Mouse (Mus musculus): ENCODE data around the gene Yif1a. TPM values are rescaled to one million over a fixed set of nuclear protein-coding genes. Genes with fewer than 3 reads are reported as not detected.
A peak's percentile ranks its signal among the peaks of the same experiment; 100 is the strongest.

Gene Yif1a
- total RNA-seq (2021), result 10 to 100 TPM; 21.1 to 21.5 TPM

DNA sequence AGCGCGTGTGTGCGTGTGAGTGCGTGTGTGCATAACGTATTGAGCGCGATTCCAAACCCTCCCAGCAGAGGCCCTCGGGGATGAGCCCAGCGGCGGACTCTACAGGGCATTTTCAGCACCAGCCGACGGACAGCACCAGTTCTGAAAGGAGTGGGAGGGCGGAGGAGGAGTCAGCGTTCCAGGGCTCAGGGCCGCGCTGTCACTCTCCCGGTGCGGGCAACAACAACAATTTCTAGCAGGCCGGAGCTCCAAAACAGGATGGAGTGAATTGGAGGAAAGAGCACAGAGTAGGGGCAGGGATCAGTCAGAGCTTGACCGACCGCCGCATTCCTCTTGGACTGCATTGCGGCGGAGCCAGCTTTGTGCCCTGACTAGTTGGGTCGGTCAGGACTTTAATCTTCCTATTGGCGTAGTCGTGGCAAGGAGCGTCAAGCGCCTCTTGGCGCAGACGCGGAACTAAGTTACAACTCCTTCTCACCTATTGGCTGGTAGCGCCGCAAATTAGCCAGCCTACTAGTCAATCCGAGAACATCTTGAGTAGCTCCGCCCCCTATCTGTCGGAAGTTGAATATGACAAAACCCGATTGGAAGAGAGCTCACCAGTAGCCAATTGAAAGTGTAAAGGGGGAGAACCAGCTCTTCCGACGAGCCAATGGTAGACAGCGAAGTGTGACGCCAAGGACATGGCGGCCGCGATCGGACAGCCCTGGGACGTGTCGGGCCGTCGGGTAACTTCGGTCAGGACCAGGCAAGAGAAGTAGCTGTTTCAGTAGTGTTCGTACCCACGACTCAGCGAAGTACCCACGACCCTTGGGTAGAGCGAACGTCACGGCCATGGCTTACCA is at the start of gene Yif1a:
TSS of gene Yif1a (plus strand) at position 655 of the 845 bp plus-strand sequence.
- peak; percentile 92 for DNase-seq

- DNase-seq, result peak; percentile 90
Observed at GRCm38 (mm10) chr19:5038709-5039156, 49.6 kb upstream of the Yif1a start, which contains the start of the genes B4gat1 and AC124502.3. TSS of gene B4gat1 (plus strand) at chr19:5038826. TSS of gene AC124502.3 (plus strand) at chr19:5038891.

DNA sequence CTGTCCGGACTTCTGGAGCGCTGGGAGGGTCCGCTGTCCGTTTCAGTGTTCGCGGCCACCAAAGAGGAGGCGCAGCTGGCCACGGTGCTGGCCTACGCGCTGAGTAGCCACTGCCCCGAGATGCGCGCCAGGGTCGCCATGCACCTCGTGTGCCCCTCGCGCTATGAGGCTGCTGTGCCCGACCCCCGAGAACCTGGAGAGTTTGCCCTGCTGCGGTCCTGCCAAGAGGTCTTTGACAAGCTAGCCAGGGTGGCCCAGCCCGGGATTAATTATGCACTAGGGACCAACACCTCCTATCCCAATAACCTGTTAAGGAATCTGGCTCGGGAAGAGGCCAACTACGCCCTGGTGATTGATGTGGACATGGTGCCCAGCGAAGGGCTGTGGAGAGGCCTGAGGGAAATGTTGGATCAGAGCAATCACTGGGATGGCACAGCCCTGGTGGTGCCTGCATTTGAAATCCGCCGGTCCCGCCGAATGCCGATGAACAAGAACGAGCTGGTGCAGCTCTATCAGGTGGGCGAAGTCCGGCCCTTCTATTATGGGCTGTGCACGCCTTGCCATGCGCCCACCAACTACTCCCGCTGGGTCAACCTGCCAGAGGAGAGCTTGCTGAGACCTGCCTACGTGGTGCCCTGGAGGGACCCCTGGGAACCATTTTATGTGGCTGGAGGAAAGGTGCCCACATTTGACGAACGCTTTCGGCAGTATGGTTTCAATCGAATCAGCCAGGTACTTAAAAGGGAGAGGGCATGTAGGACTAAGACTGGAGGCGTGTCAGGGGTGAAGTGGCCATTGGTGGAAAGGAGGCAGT is 48.8 kb upstream of the Yif1a start:
- no peak for DNase-seq

- DNase-seq, result peak; percentile 91
Observed at GRCm38 (mm10) chr19:5040862-5041523, 47.3 kb upstream of the Yif1a start, which contains the start of gene Brms1. TSS of gene Brms1 (plus strand) at chr19:5041354.

DNA sequence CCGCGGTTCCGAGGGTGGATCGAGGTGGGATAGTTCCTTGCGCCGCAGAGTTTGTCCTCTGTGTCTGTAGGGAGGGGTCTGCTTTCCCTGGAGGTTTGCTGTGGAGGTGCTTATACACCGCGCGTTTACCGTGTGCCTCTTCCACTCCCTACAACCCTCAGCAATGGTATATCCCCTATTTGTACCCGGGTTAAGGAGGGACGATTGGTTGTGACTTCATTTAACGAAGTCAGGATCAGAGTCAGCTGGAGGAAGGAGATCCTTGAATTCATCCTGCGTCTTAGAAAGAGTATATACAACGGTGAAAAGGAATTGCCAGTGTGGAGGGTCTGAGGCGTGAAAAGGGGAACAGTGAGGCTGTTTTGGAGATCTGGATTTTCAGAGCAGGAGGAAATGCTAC is 46.8 kb upstream of the Yif1a start:
- DNase-seq, result no peak

DNA sequence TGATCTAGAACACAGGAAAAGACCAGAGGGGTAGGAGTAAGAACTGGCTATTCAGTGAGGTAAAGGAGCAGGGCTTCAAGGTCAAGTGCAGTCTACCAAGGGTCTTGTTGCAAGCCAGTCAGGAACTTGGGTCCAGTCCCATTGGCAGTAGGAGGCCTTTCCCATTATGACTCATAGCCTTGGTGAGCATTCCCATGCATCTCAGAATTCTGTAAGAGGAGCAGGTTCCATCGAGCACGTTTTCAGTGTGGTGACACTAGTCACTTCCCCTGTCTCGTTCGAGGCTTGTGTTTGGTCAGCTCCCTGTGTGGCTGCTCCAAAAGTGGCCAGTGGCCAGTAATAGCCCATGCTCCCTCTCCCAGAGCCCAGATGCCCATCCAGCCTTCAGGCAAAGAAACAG is 42.8 kb upstream of the Yif1a start:
- no peak for DNase-seq

- DNase-seq, result peak; percentile 70 to 74
Observed at GRCm38 (mm10) chr19:5048138-5049056, 39.9 kb upstream of the Yif1a start.

- no peak for DNase-seq
Observed at GRCm38 (mm10) chr19:5049325-5049724, 39.0 kb upstream of the Yif1a start.

GRCm38 (mm10) chr19:5050047-5050905 is 38.1 kb upstream of the Yif1a start, which contains the start of gene Rin1:
TSS of gene Rin1 (plus strand) at chr19:5050481.
- peak; percentile 72 to 73 for DNase-seq

DNA sequence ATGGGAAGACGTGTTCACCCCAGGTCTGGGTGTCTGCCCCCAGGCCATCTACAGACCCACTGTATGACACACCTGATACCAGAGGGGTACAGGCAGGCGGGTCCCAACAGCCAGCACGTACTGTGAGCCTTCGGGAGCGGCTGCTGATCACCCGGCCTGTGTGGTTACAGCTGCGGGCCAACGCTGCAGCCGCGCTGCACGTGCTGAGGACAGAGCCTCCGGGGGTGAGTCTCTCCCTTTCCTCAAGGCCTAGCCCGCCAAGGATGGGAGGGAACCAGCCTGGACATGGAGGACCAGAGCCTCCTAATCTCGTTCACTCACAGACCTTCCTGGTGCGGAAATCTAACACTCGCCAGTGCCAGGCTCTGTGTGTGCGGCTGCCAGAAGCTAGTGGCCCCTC is 37.3 kb upstream of the Yif1a start:
- DNase-seq, result no peak

DNA sequence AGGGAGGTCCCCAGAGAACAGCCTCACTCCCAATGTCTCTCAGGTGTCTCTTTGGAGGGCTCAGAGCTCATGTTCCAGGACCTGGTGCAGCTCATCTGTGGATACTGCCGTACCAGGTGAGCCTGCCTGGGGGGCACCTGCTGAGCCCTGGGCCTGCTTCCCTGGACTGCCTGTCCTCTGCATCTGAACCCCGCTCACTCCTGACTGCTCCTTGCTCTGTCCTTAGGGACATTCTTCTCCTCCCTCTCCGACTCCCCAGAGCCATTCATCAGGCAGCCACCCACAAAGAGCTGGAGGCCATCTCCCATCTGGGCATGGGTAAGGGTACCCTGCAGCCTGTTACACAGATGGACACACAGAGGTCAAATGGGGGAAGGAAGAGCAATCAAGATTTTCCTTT is 36.8 kb upstream of the Yif1a start:
- DNase-seq, result no peak

DNA sequence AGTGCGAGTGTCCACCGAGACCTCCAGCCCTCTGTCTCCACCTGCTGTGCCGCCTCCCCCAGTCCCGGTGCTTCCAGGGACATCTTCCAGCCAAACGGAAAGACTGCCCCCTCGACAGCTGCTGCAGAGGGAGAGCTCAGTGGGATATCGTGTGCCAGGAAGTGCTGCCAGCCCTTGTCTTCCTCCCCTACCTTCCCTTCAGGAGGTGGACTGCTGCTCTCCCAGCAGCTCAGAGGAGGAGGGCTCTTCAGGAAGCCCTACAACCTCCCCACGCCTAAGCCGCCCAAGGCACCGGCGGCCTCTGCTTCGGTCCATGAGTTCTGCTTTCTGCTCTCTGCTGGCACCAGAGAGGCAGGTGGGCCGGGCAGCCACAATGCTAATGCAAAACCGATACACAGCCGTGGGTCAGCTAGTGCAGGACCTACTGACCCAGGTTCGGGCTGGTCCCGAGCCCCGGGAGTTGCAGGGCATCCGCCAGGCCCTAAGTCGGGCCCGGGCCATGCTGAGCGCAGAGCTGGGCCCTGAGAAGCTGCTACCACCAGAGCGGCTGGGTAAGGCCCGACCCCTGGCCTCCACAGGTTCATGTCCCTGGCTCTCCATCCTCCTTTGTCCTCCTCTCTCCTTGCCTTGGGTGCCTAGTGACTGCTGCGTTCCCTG is 36.0 kb upstream of the Yif1a start:
- DNase-seq, result no peak

GRCm38 (mm10) chr19:5052853-5053252 is 35.5 kb upstream of the Yif1a start:
- DNase-seq, result no peak

DNA sequence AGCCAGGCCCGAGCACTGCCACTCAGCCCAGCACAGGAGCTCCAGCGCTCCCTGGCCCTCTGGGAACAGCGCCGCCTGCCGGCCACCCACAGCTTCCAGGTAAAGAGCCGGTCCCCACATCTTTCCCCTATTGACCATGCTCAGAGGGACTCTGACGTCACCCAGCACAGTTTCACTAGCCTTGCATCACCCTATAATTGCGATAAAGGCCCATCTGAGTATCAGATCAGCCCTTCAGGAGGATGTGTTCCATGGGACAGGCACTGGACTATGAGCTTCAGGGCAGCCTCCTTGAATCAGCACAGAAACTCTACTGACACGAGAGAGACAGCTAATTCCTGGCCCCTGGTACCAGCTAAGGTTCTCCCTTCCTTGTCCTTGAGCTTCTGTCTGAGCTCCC is 34.4 kb upstream of the Yif1a start:
- DNase-seq, result no peak

GRCm38 (mm10) chr19:5056251-5056650 is 32.1 kb upstream of the Yif1a start:
- DNase-seq, result no peak

DNA sequence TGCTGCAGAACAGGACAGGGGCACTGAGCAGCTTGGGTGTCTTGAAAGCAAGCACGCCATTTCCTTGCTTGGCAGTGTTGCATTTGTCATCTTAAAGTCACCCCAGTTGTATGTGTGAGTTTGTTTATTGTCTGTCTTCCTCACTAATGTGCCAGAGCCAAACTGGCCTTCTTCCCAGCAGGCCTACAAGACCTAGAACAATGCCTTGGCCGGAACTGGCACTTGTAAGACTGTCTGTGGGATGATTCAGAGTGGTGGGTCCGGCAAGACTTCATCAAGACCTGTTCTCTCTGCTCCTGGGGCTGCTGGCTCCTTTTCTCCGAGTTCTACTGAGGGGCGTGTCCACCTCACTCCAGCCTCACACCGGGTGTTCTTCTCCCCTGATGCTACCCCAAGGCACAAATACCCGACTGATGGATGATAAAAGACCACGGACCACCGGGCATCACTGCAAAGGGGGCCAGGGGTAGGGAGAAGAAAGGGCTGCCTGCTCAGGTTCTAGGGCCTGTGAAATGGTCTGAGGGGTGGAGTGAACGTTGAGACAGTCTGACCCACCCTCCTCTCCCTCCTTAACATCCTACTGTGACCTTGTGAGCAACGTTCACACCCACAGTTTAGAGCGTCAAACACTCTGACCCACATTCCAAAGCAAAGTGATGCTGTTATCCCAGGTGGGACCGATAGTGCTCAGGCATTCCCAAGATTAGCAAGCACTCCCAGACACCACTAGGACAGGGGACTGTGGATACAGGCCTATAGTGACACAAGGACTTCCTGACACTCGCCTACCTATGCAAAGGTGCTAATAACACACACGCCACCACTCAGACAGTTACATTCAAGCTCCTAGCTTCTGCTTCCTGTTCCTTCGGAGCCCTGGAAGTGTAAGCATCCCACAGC is 30.2 kb upstream of the Yif1a start:
- DNase-seq, result no peak

DNA sequence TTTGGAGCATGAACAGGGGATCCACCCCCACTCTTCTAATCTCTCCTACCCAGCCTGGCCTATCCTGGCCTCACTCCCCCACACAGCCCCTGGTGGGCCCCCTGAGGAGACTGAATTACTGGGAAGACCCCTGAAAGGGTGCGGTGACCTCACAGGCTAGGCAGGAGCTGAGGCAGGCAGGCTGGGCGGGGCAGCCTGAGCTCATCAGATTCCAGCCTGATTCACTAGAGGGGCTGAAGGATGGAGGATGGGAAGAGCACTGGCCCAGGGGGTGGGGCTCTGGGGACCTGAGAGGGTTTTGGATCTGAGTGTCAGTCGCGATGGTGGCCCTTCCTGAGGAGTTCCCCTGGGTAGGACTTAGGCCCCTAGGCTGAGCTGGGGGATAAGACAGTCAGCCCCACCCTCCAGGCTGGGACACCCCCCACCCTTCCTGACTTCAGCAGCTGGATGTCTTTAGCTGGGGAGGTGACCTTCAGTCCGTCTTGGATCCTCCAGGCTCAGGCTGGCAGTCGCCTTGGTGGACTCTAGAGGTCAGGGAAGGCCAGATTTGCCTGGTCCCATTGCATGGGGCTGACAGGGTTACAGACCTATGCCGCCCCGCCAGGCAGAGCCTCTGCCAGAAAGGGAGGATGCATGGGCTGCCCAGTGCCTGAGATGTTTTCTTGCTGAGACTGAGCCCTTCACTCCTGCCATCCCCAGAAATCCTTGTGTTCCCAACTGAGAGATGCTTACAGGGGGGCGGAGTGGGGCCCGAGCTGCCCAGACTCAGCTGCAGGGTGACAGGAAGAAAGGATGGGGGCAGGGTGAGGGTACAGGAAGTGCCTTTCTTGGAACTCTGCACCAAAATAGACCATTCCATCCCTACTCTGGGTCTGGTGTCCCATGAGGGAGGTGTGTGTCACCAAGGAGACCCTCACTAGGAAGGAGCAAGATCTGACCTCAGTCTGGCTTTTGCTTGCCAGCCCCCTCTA is 29.3 kb upstream of the Yif1a start:
- DNase-seq, result no peak

Measured in layer of hippocampus, postnatal 36 days (tissue).